Mouse (Mus musculus) lung, postnatal 0 days (tissue): ENCODE data around the gene Jak3.

Experiments used
- CTCF ChIP-seq: IDR thresholded peaks from 2 replicates; pipeline ENCODE4 v1.5.1; 2016; ENCODE audit warnings: antibody characterized with exemption, mild to moderate bottlenecking
- EP300 ChIP-seq: IDR thresholded peaks from 2 replicates; pipeline ENCODE4 v1.6.1; 2016; ENCODE audit warnings: antibody characterized with exemption, mild to moderate bottlenecking, control low read depth

DNA sequence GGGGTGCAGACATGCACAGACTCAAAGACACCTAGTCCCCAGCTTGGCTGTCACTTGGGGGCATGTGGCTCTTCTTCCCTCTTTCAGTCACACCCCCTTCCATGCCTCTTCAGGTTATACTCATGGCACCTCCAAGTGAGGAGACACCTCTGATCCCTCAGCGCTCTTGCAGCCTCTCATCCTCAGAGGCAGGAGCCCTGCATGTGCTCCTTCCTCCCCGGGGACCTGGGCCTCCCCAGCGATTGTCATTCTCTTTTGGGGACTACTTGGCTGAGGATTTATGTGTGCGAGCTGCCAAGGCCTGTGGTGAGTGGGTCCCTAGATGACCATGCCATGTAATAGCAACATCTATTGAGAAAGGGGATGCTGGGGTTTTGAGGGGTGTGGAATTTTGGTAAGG is 2.1 kb downstream of the Jak3 start:
- TF ChIP-seq CTCF (no peak), EP300 (no peak)
